Mouse (Mus musculus) mature B cell (primary cell): ENCODE measurements around the gene Hnrnpdl.

ENCODE experiments used
- in situ Hi-C: fragments of 300-500 bp; cut with MboI; formaldehyde crosslinking; loops from 2 replicates; pipeline ENCODE4 v1.14.3; 2019

Hnrnpdl gene

DNA sequence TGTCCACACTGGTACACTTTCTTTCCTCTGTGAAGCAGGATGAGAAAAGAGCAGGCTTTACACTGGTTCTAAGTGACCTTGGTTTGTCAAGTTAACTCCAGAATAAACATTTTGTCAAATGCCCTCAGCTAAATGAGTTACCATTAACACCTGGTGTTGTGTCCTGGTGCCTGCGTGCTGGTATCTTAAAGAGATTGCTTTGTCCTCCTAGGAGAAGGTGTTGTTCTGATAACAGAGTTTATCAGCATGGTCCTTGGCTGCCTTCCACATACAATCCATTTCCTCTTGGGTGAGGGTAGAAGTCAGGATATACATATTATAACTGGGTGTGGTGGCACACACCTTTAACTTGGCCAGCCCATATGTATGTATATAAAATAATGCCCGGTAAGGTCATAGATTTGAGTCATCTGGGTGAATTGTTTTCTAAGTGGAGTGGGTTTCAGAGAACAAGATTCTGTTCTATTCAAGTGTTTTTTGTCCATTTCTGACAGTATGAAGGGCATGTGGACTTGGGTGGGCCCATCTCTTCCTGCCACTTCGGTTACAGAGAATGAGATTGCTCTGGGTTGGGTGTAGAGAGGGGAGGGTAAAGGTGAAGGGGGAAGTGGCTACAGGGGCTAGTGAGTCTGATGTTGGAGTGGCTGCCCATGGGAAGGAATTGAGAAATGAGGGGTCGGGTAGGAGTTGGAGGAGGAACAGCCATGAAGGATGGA lies 33.0 kb downstream of the Hnrnpdl start:
- in situ Hi-C loops, result no loop called here

DNA sequence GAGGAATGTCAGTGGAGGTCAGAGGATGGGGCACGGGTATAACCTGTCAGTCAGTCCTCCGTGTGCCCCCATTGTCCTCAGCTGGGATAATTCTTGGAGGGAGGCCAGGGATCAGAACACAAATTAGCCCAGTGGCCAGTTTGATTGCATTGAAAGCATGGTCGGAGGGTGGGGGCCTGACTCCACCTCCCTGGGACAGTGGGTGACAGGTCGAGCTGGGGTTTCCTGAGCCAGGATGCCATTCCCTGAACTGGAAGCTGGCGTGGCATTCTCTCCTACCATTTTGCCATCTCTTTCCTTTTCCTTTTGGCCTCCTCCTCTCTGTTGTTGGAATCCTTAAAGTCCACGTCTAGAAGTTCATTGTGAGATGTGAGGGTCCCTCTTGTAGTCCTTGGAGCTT lies 33.6 kb downstream of the Hnrnpdl start:
- in situ Hi-C loops, result no loop called here

- in situ Hi-C loops, result no loop called here
These were observed 34.0 kb downstream of the Hnrnpdl start for GRCm38 (mm10) chr5:100005431-100005830.

DNA sequence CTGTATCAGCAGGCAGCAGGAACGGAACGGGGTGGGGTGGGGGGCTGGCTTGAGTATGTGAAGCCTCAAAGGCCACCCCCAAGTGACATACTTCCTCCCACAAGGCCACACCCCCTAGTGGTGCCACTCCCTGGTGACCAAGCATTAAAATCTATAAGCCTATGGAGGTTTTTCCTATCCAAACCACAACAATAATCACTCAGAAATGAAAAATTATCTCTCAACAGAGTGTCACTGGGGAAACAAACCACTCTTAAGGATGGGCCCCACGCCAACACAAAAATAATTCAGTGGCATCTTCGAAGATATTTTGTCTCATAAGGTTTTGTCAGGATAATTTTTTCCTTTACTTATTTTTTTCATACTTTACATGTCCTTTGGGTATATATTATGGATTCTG lies 35.6 kb downstream of the Hnrnpdl start:
- in situ Hi-C loops, result no loop called here

GRCm38 (mm10) chr5:100000500-100000899 lies 39.0 kb downstream of the Hnrnpdl start:
- in situ Hi-C loops, result no loop called here

DNA sequence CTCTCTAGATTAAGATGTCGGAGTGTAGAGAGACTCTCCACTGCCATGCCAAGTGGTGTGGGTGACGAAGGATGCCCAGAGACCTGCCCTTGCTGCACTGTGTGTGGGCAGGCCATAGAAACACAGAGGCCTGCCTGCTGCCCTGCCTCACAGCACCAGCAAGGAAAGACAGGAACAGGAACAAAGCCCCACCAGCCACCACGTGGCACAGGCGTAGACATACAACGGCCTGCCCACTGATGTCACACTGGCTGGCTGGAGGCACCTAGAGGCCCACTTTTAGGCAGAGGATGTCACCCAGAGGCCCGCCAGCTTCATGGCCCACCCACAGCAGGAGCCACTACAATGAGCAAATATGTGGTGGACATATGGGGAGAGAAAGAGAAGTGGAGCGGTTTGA lies 39.4 kb downstream of the Hnrnpdl start:
- in situ Hi-C loops, result no loop called here

DNA sequence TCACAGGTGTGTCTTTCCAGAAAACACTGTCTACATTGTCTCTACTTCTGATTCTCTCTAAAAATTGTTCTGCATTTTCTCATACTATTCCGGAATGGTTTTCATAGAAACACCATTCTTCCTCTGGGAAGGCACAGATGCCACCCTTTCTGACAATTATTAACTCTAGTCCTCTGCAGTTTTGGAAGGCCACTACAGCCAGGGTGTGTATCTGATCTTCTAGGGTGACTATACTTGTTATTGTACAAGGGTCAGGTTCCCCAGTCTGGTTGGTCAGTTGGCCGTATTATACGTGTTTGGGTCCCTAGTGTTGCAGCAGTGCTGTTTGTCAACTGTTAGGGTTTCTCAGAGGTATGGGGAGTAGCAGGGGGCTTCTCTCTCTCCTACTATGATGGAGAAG lies 44.8 kb downstream of the Hnrnpdl start:
- in situ Hi-C loops, result no loop called here

- in situ Hi-C loops, result no loop called here
These were observed 45.3 kb downstream of the Hnrnpdl start for GRCm38 (mm10) chr5:99994166-99994565.
